Mouse (Mus musculus) layer of hippocampus, adult 18-20 months (tissue): ENCODE measurements at regions not wholly inside any gene's neighbourhood (a gene's known extent, or its start where the extent isn't known, plus 50 kb on each side); places are given as distances from the start of the nearest gene placed in this dataset.

Experiments
- DNase-seq, 2 experiments: peaks; one replicate each; pipeline ENCODE4 v3.0.0; 2022; ENCODE audit warnings: low spot score in 2 of 2

DNA sequence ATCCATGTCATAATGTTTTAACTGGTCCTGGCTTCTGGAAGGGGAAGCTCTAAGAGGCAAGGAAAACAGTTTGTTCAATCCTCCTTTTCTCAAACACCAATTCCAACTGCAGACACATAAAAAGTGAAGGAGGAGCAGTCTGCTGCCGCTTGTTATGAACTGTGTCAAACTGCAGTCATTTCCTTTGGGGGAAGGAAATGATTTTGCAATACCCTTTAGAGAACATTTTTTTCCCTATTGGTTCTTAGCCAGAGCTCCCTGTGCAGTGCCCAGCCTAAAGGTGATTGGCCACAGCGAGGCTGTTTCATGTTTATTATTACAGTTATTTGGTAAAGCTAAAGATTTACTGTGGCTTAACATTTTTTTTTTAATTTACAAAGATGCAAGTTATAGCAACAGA is 1132.6 kb upstream of the Fbxo33 start:
- DNase-seq: no peak

DNA sequence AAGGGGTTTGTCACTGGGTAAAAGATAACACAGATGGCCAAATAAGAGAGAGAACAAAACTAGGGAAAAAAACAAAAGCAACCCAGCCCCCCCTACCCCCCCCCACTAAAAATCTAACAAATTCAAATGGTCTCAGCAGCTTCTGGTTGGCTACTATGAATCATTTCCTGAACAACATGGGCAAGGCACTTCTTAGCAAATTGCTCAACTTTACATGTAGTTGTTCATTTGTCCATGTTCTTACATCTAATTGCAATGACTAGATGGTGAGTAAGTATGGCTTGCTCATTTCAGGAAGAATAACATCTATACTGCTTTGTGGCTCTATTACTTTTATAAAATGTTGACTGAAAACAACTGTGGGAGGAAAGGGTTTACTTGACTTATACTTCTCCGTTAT is 1124.9 kb upstream of the Fbxo33 start:
- DNase-seq: no peak

DNA sequence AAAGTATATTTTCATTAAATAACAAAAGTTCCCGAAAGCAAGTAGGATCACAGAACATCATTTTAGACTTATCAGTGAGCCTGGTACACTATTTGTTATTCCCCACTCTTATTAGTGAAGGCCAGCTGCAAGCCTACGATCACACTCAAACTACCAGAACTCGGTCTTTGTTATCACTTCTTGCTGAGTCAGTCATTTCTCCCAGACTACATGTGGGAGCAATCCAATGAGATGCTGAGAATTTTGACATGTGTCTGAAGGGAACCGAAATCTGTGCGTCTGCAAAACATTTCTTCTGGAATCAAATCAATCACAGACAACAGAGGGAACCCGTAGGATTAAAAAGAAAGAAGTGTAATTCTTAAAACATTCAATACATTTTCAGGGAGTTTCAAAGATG is 1100.5 kb upstream of the Fbxo33 start:
- no peak for DNase-seq

- peak in 1 of 2 experiments; percentile 14 for DNase-seq
These were observed 1073.1 kb upstream of the Fbxo33 start for GRCm38 (mm10) chr12:60292591-60292990.

GRCm38 (mm10) chr12:60288817-60289216 is 1069.3 kb upstream of the Fbxo33 start:
- DNase-seq: no peak

DNA sequence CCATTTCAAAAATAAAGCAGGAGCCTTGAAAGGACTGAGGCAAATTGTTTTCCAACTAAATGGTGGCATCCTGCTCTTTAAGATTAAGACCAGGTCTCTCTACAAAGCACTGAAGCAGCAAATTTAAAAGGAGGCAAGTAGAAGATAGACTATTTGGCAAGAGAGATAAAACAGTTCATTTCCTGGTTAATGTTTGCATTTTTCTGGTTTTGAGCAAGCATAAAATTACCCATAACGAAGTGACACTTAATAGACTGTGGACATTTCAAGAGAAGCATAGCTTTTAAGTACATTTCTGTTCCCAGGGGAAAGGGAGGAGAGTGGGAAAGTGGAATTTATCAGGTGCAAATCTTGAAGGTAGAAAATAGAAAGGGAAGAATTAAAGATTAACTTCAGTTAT is 1035.8 kb upstream of the Fbxo33 start:
- no peak for DNase-seq

- DNase-seq: no peak
These were observed 994.5 kb upstream of the Fbxo33 start for GRCm38 (mm10) chr12:60214002-60214401.

DNA sequence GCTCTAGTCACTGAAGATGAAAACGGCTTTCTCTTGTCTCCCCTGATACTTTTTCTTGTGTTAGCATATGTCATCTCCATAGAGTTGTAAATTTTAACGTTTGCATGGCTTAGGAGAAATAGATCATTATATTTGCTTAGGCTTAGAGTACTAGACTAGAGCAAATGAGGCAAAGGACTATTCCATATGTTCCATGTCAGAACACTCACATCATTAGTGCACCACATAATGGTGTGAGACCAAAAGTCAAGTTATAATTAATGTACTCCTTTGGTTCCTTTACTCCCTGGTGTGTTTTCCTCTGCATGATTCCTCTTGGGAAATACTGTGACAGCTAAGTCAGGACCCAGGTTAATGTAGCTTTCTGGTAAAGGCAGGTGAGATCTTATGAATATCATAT is 956.2 kb upstream of the Fbxo33 start:
- no peak for DNase-seq

- DNase-seq: no peak
These were observed 930.7 kb upstream of the Fbxo33 start for GRCm38 (mm10) chr12:60150266-60150665.

DNA sequence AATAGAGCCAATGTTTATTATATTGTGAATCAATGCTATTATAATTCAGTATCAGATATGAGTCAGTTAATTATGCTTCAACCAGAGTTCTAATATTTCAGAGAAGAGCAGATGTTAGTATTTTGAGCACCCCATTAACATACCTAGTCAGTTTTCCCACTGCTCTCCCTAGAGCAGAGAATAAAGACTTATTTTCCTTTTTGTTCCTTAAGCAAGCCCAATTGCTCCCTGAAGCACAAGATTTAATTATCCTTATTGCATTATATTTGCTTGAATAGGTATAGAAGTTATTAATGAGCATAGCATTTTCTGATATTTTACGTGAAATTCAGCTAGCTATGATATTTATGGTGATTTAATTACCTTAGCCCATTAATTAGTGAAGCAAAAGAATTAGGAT is 927.8 kb upstream of the Fbxo33 start:
- no peak for DNase-seq
